Mouse (Mus musculus) gastrocnemius, adult 18-20 months (tissue): ENCODE measurements around the gene Gm21866. TPM values are rescaled to one million over a fixed set of nuclear protein-coding genes. Genes with fewer than 3 reads are reported as not detected.
"Not testable (repeated sequence)": the region's sequence is repeated elsewhere in the genome, so short reads cannot be mapped to it uniquely, and the experiment has no call there.

Source experiments
- DNase-seq: peaks from one replicate; pipeline ENCODE4 v3.0.0; 2021; ENCODE audit warnings: low spot score
- long read RNA-seq, 2 experiments: library from polyadenylated mRNA; stranded (forward); transcript quantifications; one replicate each; pipeline ENCODE4 v2.0.0; 2021
- total RNA-seq, 2 experiments: library from RNA; stranded (reverse); gene quantifications; 2 replicates each; pipeline ENCODE4 v1.2.3; 2021

Gm21866 gene
- total RNA-seq = not detected
- long read RNA-seq, experiment 1 = 0 reads
- long read RNA-seq, experiment 2 = 0 reads

- DNase-seq = not testable (repeated sequence)
These were observed at the start of gene Gm21866 for GRCm38 (mm10) chrY:13465479-13465878. Gene Gm21866, minus strand, starts transcription at chrY:13465579.

GRCm38 (mm10) chrY:13493726-13494125 lies 28.3 kb upstream of the Gm21866 start, which contains the start of gene Gm20773:
Gene Gm20773, plus strand, starts transcription at chrY:13494026.
- not testable (repeated sequence) for DNase-seq

Other genes with a start within 250 kb of the Gm21866 start
- gene Gm21828, start 241.7 kb downstream of the Gm21866 start, total RNA-seq = not detected
- gene Gm21440, start 213.2 kb downstream of the Gm21866 start, total RNA-seq = not detected
- gene Gm21454, start 213.1 kb downstream of the Gm21866 start, total RNA-seq = not detected
- not detected for gene Gm21725, start 116.5 kb downstream of the Gm21866 start, total RNA-seq
- gene Gm20773, start 28.4 kb upstream of the Gm21866 start, total RNA-seq = not detected